Mouse (Mus musculus) heart, adult 2 months (tissue): ENCODE measurements around the gene Rab29.

ENCODE experiments used
- CTCF ChIP-seq: fragments of 200-600 bp; IDR thresholded peaks from 2 replicates; pipeline ENCODE4 v1.8.1; 2022; ENCODE audit warnings: antibody characterized with exemption, mild to moderate bottlenecking, moderate library complexity
- POLR2A ChIP-seq: fragments of 200-500 bp; IDR thresholded peaks from 2 replicates; pipeline ENCODE4 v1.6.1; 2011; ENCODE audit warnings: mild to moderate bottlenecking, low read depth, low read length, control low read depth; ENCODE audit not compliant: insufficient read depth

GRCm38 (mm10) chr1:131820887-131821328 is 46.1 kb upstream of the Rab29 start:
- TF ChIP-seq CTCF, result no peak
- no peak for TF ChIP-seq POLR2A
